Mouse (Mus musculus) stomach, embryonic 14.5 days (tissue): Measurements from ENCODE around the gene Wdr93. TPM values are rescaled to one million over a fixed set of nuclear protein-coding genes. Genes with fewer than 3 reads are reported as not detected.

ENCODE experiments used
- ATAC-seq: fragments of 200-750 bp; cut with Nextera tagmentation; 2 replicates; pipeline ENCODE4 v1.8.0; 2017; ENCODE audit warnings: low read depth, moderate TSS enrichment; ENCODE audit not compliant: insufficient number of reproducible peaks, insufficient read depth, low FRiP score
- H3K27ac ChIP-seq: fragments of 300-500 bp; sonication (generic); 2 replicates; pipeline ENCODE4 v1.5.1; 2014; ENCODE audit warnings: mild to moderate bottlenecking, low read length, moderate library complexity, mixed read lengths
- H3K27me3 ChIP-seq: fragments of 300-500 bp; sonication (generic); 2 replicates; pipeline ENCODE4 v1.6.1; 2014; ENCODE audit warnings: low read length, control low read depth, mixed read lengths; ENCODE audit not compliant: control insufficient read depth, insufficient read depth
- H3K36me3 ChIP-seq: fragments of 300-500 bp; sonication (generic); 2 replicates; pipeline ENCODE4 v1.6.1; 2014; ENCODE audit warnings: mild to moderate bottlenecking, control low read depth, low read length, moderate library complexity, mixed read lengths; ENCODE audit not compliant: control insufficient read depth, insufficient read depth
- H3K4me1 ChIP-seq: fragments of 300-500 bp; sonication (generic); 2 replicates; pipeline ENCODE4 v1.6.1; 2014; ENCODE audit warnings: low read length, control low read depth, mixed read lengths; ENCODE audit not compliant: control insufficient read depth, insufficient read depth
- H3K4me2 ChIP-seq: fragments of 300-500 bp; sonication (generic); replicated peaks from 2 replicates; pipeline ENCODE4 v1.6.1; 2014; ENCODE audit warnings: low read depth, low read length, control low read depth
- H3K4me3 ChIP-seq: fragments of 300-500 bp; sonication (generic); 2 replicates; pipeline ENCODE4 v1.5.1; 2014; ENCODE audit warnings: low read depth, low read length, control low read depth
- H3K9ac ChIP-seq: fragments of 300-500 bp; sonication (generic); replicated peaks from 2 replicates; pipeline ENCODE4 v1.6.1; 2014; ENCODE audit warnings: low read depth, mild to moderate bottlenecking, control low read depth, low read length, moderate library complexity, mixed read lengths
- H3K9me3 ChIP-seq: fragments of 300-500 bp; sonication (generic); 2 replicates; pipeline ENCODE4 v1.6.1; 2016; ENCODE audit warnings: low read depth, low read length, control low read depth; ENCODE audit not compliant: control insufficient read depth
- WGBS: fragments of 180-500 bp; shearing (Covaris S2); extraction: QIAGEN DNeasy Blood & Tissue Kit; methylation state at CpG from one replicate; pipeline ENCODE4 v1.1.7; 2014; 5-methylcytosine and 5-hydroxymethylcytosine counted together
- polyA plus RNA-seq: library from polyadenylated mRNA; unstranded; fragments of >200 nt; fragmentation: Nextera tagmentation; extraction: Ambion mirVana; gene quantifications from 2 replicates; pipeline ENCODE4 v1.2.1, GENCODE M21; 2014

The Wdr93 gene
- 0.14 and 0.50 TPM in 2 replicates for polyA plus RNA-seq

- H3K9ac ChIP-seq = peak within 1 kb of the TSS; percentile 53; the same call in 1 of the 2 replicates
- H3K4me1 ChIP-seq = 0 out of 2 replicates have a peak, but pooled peaks cover 4% of the 10 kb centered on the region
- H3K27ac ChIP-seq = no peak within 1 kb of the TSS
- peak within 1 kb of the TSS; percentile 77 for H3K4me3 ChIP-seq
- ATAC-seq = peak; percentile 84
- 3% methylated on average over 46 of the region's 46 CpGs for WGBS
- H3K27me3 ChIP-seq = no peaks in the 10 kb centered on the region
- peak within 1 kb of the TSS; percentile 94 for H3K4me2 ChIP-seq
- no peaks in the 10 kb centered on the region for H3K9me3 ChIP-seq
- H3K36me3 ChIP-seq = no peaks in the 10 kb centered on the region; the same call in 1 of the 2 replicates
Measured at GRCm38 (mm10) chr7:79742659-79743536, at the start of gene Wdr93, which contains the start of gene Pex11a. Gene Wdr93, plus strand, starts transcription at chr7:79743163. Gene Pex11a, minus strand, starts transcription at chr7:79743131.

- WGBS = 84% methylated on average over 8 of the region's 8 CpGs
- ATAC-seq = no peak
- peaks cover 90% of the 10 kb centered on the region for H3K36me3 ChIP-seq
Measured at GRCm38 (mm10) chr7:79696495-79696894, 46.5 kb upstream of the Wdr93 start.

GRCm38 (mm10) chr7:79702755-79703154, 40.2 kb upstream of the Wdr93 start:
- H3K4me3 ChIP-seq = no peak overlapping the region
- no peaks in the 10 kb centered on the region for H3K4me1 ChIP-seq
- no peak for ATAC-seq
- H3K9me3 ChIP-seq = no peaks in the 10 kb centered on the region
- H3K9ac ChIP-seq = no peak overlapping the region
- no peaks in the 10 kb centered on the region for H3K27me3 ChIP-seq
- H3K27ac ChIP-seq = no peak overlapping the region
- H3K36me3 ChIP-seq = peaks cover 63% of the 10 kb centered on the region
- no peak overlapping the region for H3K4me2 ChIP-seq
- WGBS = 76% methylated on average over 16 of the region's 16 CpGs

More at GRCm38 (mm10) chr7:79696495-79696894, 46.5 kb upstream of the Wdr93 start:
- H3K27me3 ChIP-seq = no peaks in the 10 kb centered on the region
- no peak overlapping the region for H3K9ac ChIP-seq
- H3K27ac ChIP-seq = no peak overlapping the region
- no peak overlapping the region for H3K4me2 ChIP-seq
- H3K4me1 ChIP-seq = no peaks in the 10 kb centered on the region
- H3K9me3 ChIP-seq = no peaks in the 10 kb centered on the region
- no peak overlapping the region for H3K4me3 ChIP-seq

GRCm38 (mm10) chr7:79705210-79705609, 37.8 kb upstream of the Wdr93 start:
- Histone ChIP-seq H3K9ac (no peak overlapping the region), H3K27ac (no peak overlapping the region), H3K9me3 (no peaks in the 10 kb centered on the region), H3K36me3 (peaks cover 51% of the 10 kb centered on the region; the same call in 1 of the 2 replicates), H3K4me3 (no peak overlapping the region), H3K4me1 (peaks cover 2% of the 10 kb centered on the region; the same call in 1 of the 2 replicates), H3K27me3 (no peaks in the 10 kb centered on the region), H3K4me2 (no peak overlapping the region)
- ATAC-seq = no peak
- 87% methylated on average over 5 of the region's 5 CpGs for WGBS

GRCm38 (mm10) chr7:79710130-79710607, 32.8 kb upstream of the Wdr93 start:
- WGBS = 2% methylated on average over 55 of the region's 55 CpGs
- Histone ChIP-seq H3K9ac (no peak overlapping the region; the same call in 1 of the 2 replicates), H3K4me2 (peak overlapping the region; percentile 60), H3K27ac (no peak overlapping the region), H3K4me1 (peaks cover 9% of the 10 kb centered on the region; the same call in 1 of the 2 replicates), H3K27me3 (no peaks in the 10 kb centered on the region), H3K36me3 (peaks cover 21% of the 10 kb centered on the region; the same call in 1 of the 2 replicates), H3K9me3 (no peaks in the 10 kb centered on the region), H3K4me3 (peak overlapping the region; percentile 23)
- ATAC-seq = peak; percentile 59; the same call in 1 of the 2 replicates

- Histone ChIP-seq H3K4me1 (peaks cover 9% of the 10 kb centered on the region; the same call in 1 of the 2 replicates), H3K9me3 (no peaks in the 10 kb centered on the region), H3K27me3 (no peaks in the 10 kb centered on the region), H3K4me3 (no peak overlapping the region), H3K36me3 (peaks cover 20% of the 10 kb centered on the region; the same call in 1 of the 2 replicates), H3K4me2 (0 out of 2 replicates have a peak overlapping the region, but pooled peaks have one; percentile 60), H3K27ac (no peak overlapping the region), H3K9ac (no peak overlapping the region)
- ATAC-seq = no peak
- WGBS = 54% methylated on average over 17 of the region's 17 CpGs
Measured at GRCm38 (mm10) chr7:79710831-79711230, 32.1 kb upstream of the Wdr93 start.

GRCm38 (mm10) chr7:79715187-79715981, 27.6 kb upstream of the Wdr93 start, which contains the start of gene Kif7:
Gene Kif7, minus strand, starts transcription at chr7:79715720.
- WGBS = under 1% methylated on average over 55 of the region's 55 CpGs
- H3K36me3 ChIP-seq = no peaks in the 10 kb centered on the region
- peak within 1 kb of the TSS; percentile 72 for H3K4me3 ChIP-seq
- no peaks in the 10 kb centered on the region for H3K9me3 ChIP-seq
- H3K9ac ChIP-seq = peak within 1 kb of the TSS; percentile 80
- H3K4me1 ChIP-seq = peaks cover 7% of the 10 kb centered on the region; the same call in 1 of the 2 replicates
- peak within 1 kb of the TSS; percentile 72 for H3K4me2 ChIP-seq
- peak; percentile 93 for ATAC-seq
- H3K27ac ChIP-seq = no peak within 1 kb of the TSS
- no peaks in the 10 kb centered on the region for H3K27me3 ChIP-seq
